Mouse (Mus musculus): ENCODE data around the gene Olfr490.

Gene Olfr490

DNA sequence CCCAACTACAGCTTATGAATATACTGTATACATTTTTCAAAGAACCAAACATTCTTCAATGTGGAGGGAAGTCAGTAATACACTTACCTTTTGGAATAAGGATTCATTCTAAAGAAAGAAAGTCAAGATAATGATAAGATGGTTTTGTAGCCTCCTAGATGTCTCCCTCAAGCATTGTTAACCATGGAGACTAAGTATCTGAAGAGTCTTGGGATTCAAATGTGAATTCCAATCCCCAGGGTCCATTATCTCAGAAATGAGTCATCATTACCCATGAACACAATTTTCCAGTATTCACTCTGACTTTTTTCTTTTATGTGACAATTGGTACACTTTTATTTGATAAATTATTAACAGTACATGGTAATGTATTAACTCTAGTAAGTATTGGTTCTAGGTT, at the start of gene Olfr490:
Olfr490 (minus strand) TSS at position 101 of the 400 bp plus-strand sequence.
- DNase-seq: no peak

GRCm38 (mm10) chr7:108323574-108323973, 34.8 kb upstream of the Olfr490 start, which contains the start of gene Olfr492:
TSS of gene Olfr492 (minus strand) at chr7:108323674.
- no peak for DNase-seq

- no peak for DNase-seq
These were observed 24.4 kb upstream of the Olfr490 start, which contains the start of gene Olfr491 for GRCm38 (mm10) chr7:108313151-108313550. TSS of gene Olfr491 (plus strand) at chr7:108313451.

- DNase-seq: no peak
These were observed 30.5 kb downstream of the Olfr490 start, which contains the start of gene Olfr488 for GRCm38 (mm10) chr7:108258247-108258646. TSS of gene Olfr488 (minus strand) at chr7:108258347.

Measured in spleen, adult 18-20 months (tissue).